Mouse (Mus musculus) E14TG2a.4 (cell line): ENCODE measurements around the gene Itpr2.

ENCODE experiments used
- CTCF ChIP-seq: conservative IDR thresholded peaks from 2 replicates; pipeline ENCODE4 v1.5.1; 2014; ENCODE audit warnings: low read length
- NANOG ChIP-seq: IDR thresholded peaks from 2 replicates; pipeline ENCODE4 v1.6.1; 2014; ENCODE audit warnings: borderline replicate concordance, low read length, mixed read lengths
- POU5F1 ChIP-seq: IDR thresholded peaks from 2 replicates; pipeline ENCODE4 v1.6.1; 2014; ENCODE audit warnings: low read length, borderline replicate concordance

DNA sequence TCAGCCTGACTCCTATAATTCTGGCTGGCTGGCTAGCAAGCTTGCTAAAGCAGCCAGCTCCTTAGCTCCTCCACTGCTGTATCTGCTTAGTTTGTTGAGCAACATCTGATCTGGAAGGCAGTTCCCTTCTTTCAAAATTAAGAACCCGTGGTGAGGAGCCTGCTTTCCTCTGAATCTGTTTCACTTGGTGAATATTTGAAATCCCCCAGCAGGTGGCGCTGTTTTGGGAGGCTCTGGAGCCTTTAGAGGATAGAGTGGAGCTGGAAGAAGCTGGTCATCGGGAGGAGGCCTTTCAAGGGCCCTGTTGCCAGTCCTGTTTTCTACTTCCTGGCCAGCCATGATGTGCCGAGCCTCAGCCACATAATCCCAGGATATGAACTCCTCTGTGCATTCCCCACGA is 422.8 kb downstream of the Itpr2 start:
- TF ChIP-seq CTCF (peak; percentile 58), NANOG (no peak), POU5F1 (no peak)
